24 mouse cellular contexts compared by ENCODE assay signal in the genomic region with DNA sequence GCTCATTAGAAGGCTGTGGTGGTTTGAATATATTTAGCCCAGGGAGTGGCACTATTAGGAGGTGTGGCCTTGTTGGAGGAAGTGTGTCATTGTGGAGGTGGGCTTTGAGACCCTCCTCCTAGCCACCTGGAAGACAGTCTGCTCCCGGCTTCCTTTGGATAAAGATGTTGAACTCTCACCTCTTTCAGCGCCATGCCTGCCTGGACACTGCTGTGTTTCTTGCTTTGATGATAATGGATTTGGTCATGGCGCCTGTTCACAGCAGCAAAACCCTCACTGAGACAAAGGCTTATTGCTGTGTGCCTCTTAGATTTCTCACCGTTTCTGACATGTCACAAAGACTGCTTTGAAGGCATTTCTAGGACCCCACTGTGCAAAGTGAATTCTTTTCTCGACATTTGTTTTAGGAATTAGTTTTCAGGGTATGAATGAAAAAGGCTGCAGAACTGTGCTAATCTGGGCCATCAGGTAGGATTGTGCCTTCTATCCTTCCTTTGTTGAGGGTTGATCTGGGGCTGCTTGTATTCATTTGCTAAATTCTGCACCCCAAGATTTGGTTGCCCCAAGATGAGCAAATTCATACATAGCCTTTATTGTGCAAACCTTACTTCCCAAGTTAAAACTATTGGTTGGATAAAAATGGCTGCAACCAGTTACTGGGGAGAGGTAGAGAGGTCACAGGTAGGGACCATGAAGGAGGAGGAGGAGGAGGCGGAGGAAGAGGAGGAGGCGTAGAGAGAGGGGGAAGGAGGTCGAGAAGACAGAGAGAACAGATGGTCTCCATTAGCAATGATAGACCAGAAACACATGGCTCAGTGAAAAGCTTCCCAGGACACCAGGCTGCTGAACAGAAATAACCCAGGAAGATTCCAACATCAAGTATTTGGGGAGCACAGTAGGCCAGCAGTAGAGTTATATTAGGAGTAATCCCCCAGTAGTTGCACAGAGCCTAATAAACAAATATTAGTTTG.
A peak's percentile ranks its signal among the peaks of the same experiment; 100 is the strongest.
DNase-seq lines count a peak whose midpoint lies in the region; ATAC-seq lines count a peak whose summit lies in the region.
"Had no signal": no experiment of that assay in that cellular context is flagged by ENCODE, and none has a peak within 500 bp of the region (broad histone marks: within the 10 kb centered on the region; RNA-seq: fewer than 3 reads in every experiment).

No protein-coding gene starts in this region.

- peak overlapping the region; percentile 35; the same call in 1 of the 2 replicates for H3K27ac ChIP-seq in hindbrain, embryonic 10.5 days
- no peak overlapping the region for H3K27ac ChIP-seq in hindbrain, embryonic 12.5 days
- no peak overlapping the region for H3K27ac ChIP-seq in midbrain, embryonic 11.5 days (ENCODE audit: low read depth, low read length)
- H3K27ac ChIP-seq in midbrain, embryonic 13.5 days: no peak overlapping the region
- H3K27ac ChIP-seq: forebrain, embryonic 15.5 days; heart, embryonic 10.5 days had no signal

- 44% methylated on average over 8 of the region's 8 CpGs for WGBS in hindbrain, embryonic 10.5 days
- WGBS in hindbrain, embryonic 12.5 days: 31% methylated on average over 8 of the region's 8 CpGs
- WGBS in midbrain, embryonic 11.5 days: 35% methylated on average over 8 of the region's 8 CpGs
- 29% methylated on average over 8 of the region's 8 CpGs for WGBS in midbrain, embryonic 13.5 days

- no peak for ATAC-seq in hindbrain, embryonic 12.5 days (ENCODE audit: low FRiP score)
- ATAC-seq in midbrain, embryonic 11.5 days (ENCODE audit: low FRiP score): peak; percentile 68
- no peak for ATAC-seq in midbrain, embryonic 13.5 days
- ATAC-seq: CD4-positive, CD25-positive, alpha-beta regulatory T cell, adult 4 months; forebrain, embryonic 15.5 days; hindbrain, embryonic 16.5 days; inflammation-experienced regulatory T-cells, adult 6 months had no signal

- no peak overlapping the region for H3K4me3 ChIP-seq in hindbrain, embryonic 10.5 days
- H3K4me3 ChIP-seq in hindbrain, embryonic 12.5 days: no peak overlapping the region
- no peak overlapping the region for H3K4me3 ChIP-seq in midbrain, embryonic 11.5 days (ENCODE audit: low read depth, low read length)
- no peak overlapping the region for H3K4me3 ChIP-seq in midbrain, embryonic 13.5 days (replicated peaks)
- H3K4me3 ChIP-seq: embryonic facial prominence, embryonic 13.5 days; forebrain, embryonic 15.5 days; heart, embryonic 10.5 days had no signal

- H3K9me3 ChIP-seq in hindbrain, embryonic 10.5 days: no peaks in the 10 kb centered on the region
- H3K9me3 ChIP-seq in hindbrain, embryonic 12.5 days (replicated peaks): no peaks in the 10 kb centered on the region
- H3K9me3 ChIP-seq in midbrain, embryonic 11.5 days (ENCODE audit: control insufficient read depth, low read length): no peaks in the 10 kb centered on the region
- no peaks in the 10 kb centered on the region for H3K9me3 ChIP-seq in midbrain, embryonic 13.5 days
- H3K9me3 ChIP-seq: embryonic facial prominence, embryonic 13.5 days; forebrain, embryonic 15.5 days; heart, embryonic 10.5 days had no signal

- no peaks in the 10 kb centered on the region for H3K36me3 ChIP-seq in hindbrain, embryonic 10.5 days
- no peaks in the 10 kb centered on the region for H3K36me3 ChIP-seq in hindbrain, embryonic 12.5 days
- H3K36me3 ChIP-seq in midbrain, embryonic 11.5 days (ENCODE audit: control insufficient read depth, insufficient read depth, low read length): no peaks in the 10 kb centered on the region
- no peaks in the 10 kb centered on the region for H3K36me3 ChIP-seq in midbrain, embryonic 13.5 days
- H3K36me3 ChIP-seq: embryonic facial prominence, embryonic 13.5 days; forebrain, embryonic 15.5 days; G1E; heart, embryonic 10.5 days had no signal

- H3K27me3 ChIP-seq in hindbrain, embryonic 10.5 days (ENCODE audit: insufficient read depth, poor library complexity, severe bottlenecking): peaks cover 6% of the 10 kb centered on the region; the same call in 1 of the 2 replicates
- H3K27me3 ChIP-seq in hindbrain, embryonic 12.5 days: no peaks in the 10 kb centered on the region
- H3K27me3 ChIP-seq in midbrain, embryonic 11.5 days (ENCODE audit: control insufficient read depth, insufficient read depth, low read length): peaks cover 3% of the 10 kb centered on the region; the same call in 1 of the 2 replicates
- H3K27me3 ChIP-seq in midbrain, embryonic 13.5 days: peaks cover 16% of the 10 kb centered on the region; the same call in 1 of the 2 replicates
- H3K27me3 ChIP-seq: embryonic facial prominence, embryonic 13.5 days; forebrain, embryonic 15.5 days had no signal

- H3K4me1 ChIP-seq in hindbrain, embryonic 10.5 days (replicated peaks): peaks cover 22% of the 10 kb centered on the region
- H3K4me1 ChIP-seq in hindbrain, embryonic 12.5 days: no peaks in the 10 kb centered on the region
- H3K4me1 ChIP-seq in midbrain, embryonic 11.5 days (ENCODE audit: control insufficient read depth, insufficient read depth, low read length): 0 out of 2 replicates have a peak, but pooled peaks cover 2% of the 10 kb centered on the region
- 0 out of 2 replicates have a peak, but pooled peaks cover 16% of the 10 kb centered on the region for H3K4me1 ChIP-seq in midbrain, embryonic 13.5 days (replicated peaks)
- H3K4me1 ChIP-seq: forebrain, embryonic 15.5 days; heart, embryonic 10.5 days had no signal

- peak; percentile 40 for DNase-seq in hindbrain, embryonic 10.5 days (ENCODE audit: low spot score)
- DNase-seq in midbrain, embryonic 11.5 days (ENCODE audit: low spot score, missing footprints): peak; percentile 91
- DNase-seq in embryo, embryonic 11 days: peak; percentile 45
- DNase-seq in retina, embryonic 14.5 days (ENCODE audit: low spot score): peak; percentile 42
- no peak for DNase-seq in right cerebral cortex, postnatal 25 days
- DNase-seq in spleen, adult 12 weeks (ENCODE audit: low spot score): no peak
- DNase-seq: adrenal gland, adult 8-10 months; adrenal gland, postnatal 36 days; cerebellum, adult 11 months; cerebellum, adult 8-10 months; cerebellum, postnatal 14 days; gastrocnemius, postnatal 10 days; heart, adult 18-20 months; heart, postnatal 10 days; heart, postnatal 4 days had no signal

- no peak overlapping the region for H3K9ac ChIP-seq in hindbrain, embryonic 12.5 days
- no peak overlapping the region for H3K9ac ChIP-seq in midbrain, embryonic 11.5 days (ENCODE audit: low read length)
- no peak overlapping the region for H3K9ac ChIP-seq in midbrain, embryonic 13.5 days (replicated peaks)
- H3K9ac ChIP-seq: embryonic facial prominence, embryonic 13.5 days; forebrain, embryonic 15.5 days had no signal

- H3K4me2 ChIP-seq in hindbrain, embryonic 12.5 days (replicated peaks): no peak overlapping the region
- H3K4me2 ChIP-seq in midbrain, embryonic 11.5 days: no peak overlapping the region
- no peak overlapping the region for H3K4me2 ChIP-seq in midbrain, embryonic 13.5 days (replicated peaks)
- H3K4me2 ChIP-seq: embryonic facial prominence, embryonic 13.5 days; forebrain, embryonic 15.5 days had no signal

Comparison
In these comparisons a context has a peak if more than half of its experiments do, and no peak if none do; other contexts are left out.
1. DNase-seq: peak in hindbrain, embryonic 10.5 days (single experiment), midbrain, embryonic 11.5 days (single experiment), embryo, embryonic 11 days (single experiment) and retina, embryonic 14.5 days (single experiment); none in right cerebral cortex, postnatal 25 days (single experiment) and spleen, adult 12 weeks (single experiment).